Mouse (Mus musculus) neural tube, embryonic 12.5 days (tissue): ENCODE data around the gene Ankrd17. TPM values are rescaled to one million over a fixed set of nuclear protein-coding genes. Genes with fewer than 3 reads are reported as not detected.

ENCODE experiments used
- ATAC-seq: fragments of 200-750 bp; cut with Nextera tagmentation; 2 replicates; pipeline ENCODE4 v1.8.0; 2017; ENCODE audit warnings: low read depth, mild to moderate bottlenecking, moderate TSS enrichment, moderate library complexity; ENCODE audit not compliant: low FRiP score
- H3K27ac ChIP-seq: fragments of 300-500 bp; sonication (generic); 2 replicates; pipeline ENCODE4 v1.5.1; 2016
- H3K27me3 ChIP-seq: fragments of 300-500 bp; sonication (generic); replicated peaks from 2 replicates; pipeline ENCODE4 v1.6.1; 2016; ENCODE audit warnings: mild to moderate bottlenecking
- H3K36me3 ChIP-seq: fragments of 300-500 bp; sonication (generic); 2 replicates; pipeline ENCODE4 v1.6.1; 2016; ENCODE audit warnings: mild to moderate bottlenecking
- H3K4me1 ChIP-seq: fragments of 300-500 bp; sonication (generic); 2 replicates; pipeline ENCODE4 v1.6.1; 2016
- H3K4me2 ChIP-seq: fragments of 300-500 bp; sonication (generic); replicated peaks from 2 replicates; pipeline ENCODE4 v1.6.1; 2016; ENCODE audit warnings: mild to moderate bottlenecking
- H3K4me3 ChIP-seq: fragments of 300-500 bp; sonication (generic); 2 replicates; pipeline ENCODE4 v1.5.1; 2016
- H3K9ac ChIP-seq: fragments of 300-500 bp; sonication (generic); 2 replicates; pipeline ENCODE4 v1.6.1; 2016; ENCODE audit warnings: mild to moderate bottlenecking
- H3K9me3 ChIP-seq: fragments of 300-500 bp; sonication (generic); 2 replicates; pipeline ENCODE4 v1.6.1; 2016; ENCODE audit warnings: mild to moderate bottlenecking
- WGBS: fragments of 180-500 bp; shearing (Covaris S2); methylation state at CpG from one replicate; pipeline ENCODE4 v1.1.7; 2016; 5-methylcytosine and 5-hydroxymethylcytosine counted together
- polyA plus RNA-seq: library from polyadenylated mRNA; unstranded; fragments of >200 nt; fragmentation: Nextera tagmentation; extraction: Ambion mirVana; gene quantifications from 2 replicates; pipeline ENCODE4 v1.2.1, GENCODE M21; 2016

Gene Ankrd17
- polyA plus RNA-seq, result 29.7 and 30.5 TPM in 2 replicates

DNA sequence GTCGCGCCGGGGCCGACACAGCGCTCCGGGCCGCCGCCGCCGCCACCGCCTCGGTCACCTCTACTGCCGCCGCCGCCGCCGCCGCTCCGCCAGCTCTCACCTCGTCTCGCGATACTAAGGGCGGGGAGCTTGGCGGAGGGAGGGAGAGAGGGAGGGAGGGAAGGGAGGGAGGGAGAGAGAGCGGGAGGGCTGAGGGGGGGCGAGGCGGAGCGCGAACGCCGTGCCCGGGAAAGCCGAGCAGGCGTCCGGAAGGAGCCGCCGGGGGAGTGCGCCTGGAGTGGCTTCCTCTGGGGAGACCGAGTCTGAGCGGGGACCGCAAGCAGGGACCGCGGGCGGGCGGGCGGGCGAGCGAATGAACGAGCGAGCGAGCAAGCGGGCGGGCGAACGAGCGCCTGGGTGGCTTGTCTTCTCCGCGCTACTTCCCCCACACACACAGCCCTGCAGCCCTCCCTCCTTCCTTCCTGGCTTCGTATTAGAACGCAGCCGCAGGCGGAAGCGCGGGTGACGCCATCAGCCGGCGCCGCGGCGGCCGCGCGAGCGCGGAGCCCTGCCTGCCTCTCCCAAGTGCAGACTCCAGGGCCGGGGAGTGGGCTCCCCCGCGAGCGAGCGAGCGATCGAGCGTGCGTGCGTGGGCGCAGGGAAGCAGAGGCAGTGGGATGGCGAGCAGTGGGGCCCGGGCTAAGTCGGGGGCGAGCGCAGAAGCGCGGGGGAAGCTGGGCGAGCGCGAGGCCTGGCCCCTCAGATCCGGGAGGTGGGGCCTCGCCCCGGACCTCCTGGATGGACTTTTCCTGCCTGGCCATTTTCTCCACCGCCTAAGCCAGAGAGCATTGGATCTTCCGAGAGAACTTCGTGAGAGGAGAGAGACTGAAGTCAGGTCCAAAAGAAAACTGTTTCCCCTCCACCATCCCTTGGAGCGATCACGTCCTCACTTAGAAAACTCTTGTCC lies at the start of gene Ankrd17:
Gene Ankrd17 (minus strand): TSS at position 457 of the 946 bp plus-strand sequence.
- Histone ChIP-seq H3K9me3 (no peaks in the 10 kb centered on the region), H3K27ac (peak within 1 kb of the TSS; percentile 98), H3K9ac (peak within 1 kb of the TSS; percentile 96), H3K4me3 (peak within 1 kb of the TSS; percentile 95), H3K27me3 (no peaks in the 10 kb centered on the region), H3K4me2 (peak within 1 kb of the TSS; percentile 76), H3K36me3 (no peaks in the 10 kb centered on the region), H3K4me1 (peaks cover 10% of the 10 kb centered on the region)
- WGBS, result under 1% methylated on average over 91 of the region's 104 CpGs
- peak; percentile 94 for ATAC-seq

DNA sequence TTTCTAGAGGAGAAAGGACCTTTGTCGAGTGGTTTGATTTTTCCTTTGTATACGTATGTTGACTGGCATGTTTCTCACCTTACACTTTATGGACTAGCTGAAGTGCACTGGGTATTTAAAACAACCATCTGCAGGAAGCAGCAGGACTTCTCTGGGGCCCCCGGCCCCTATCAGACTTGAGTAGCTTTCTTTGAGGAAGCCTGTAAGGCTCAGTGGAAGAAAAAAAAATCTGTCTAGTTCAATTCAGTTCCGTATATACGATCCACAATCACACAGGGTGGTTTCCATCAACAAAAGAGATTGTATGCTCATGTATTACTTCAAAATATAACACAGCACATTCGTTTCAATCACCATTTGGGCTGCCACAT lies 48.5 kb upstream of the Ankrd17 start:
- Histone ChIP-seq H3K9ac (no peak overlapping the region), H3K4me3 (no peak overlapping the region), H3K36me3 (no peaks in the 10 kb centered on the region), H3K4me1 (no peaks in the 10 kb centered on the region), H3K27ac (no peak overlapping the region), H3K27me3 (no peaks in the 10 kb centered on the region), H3K4me2 (no peak overlapping the region), H3K9me3 (no peaks in the 10 kb centered on the region)
- no peak for ATAC-seq
- 71% methylated on average over 6 of the region's 6 CpGs for WGBS

DNA sequence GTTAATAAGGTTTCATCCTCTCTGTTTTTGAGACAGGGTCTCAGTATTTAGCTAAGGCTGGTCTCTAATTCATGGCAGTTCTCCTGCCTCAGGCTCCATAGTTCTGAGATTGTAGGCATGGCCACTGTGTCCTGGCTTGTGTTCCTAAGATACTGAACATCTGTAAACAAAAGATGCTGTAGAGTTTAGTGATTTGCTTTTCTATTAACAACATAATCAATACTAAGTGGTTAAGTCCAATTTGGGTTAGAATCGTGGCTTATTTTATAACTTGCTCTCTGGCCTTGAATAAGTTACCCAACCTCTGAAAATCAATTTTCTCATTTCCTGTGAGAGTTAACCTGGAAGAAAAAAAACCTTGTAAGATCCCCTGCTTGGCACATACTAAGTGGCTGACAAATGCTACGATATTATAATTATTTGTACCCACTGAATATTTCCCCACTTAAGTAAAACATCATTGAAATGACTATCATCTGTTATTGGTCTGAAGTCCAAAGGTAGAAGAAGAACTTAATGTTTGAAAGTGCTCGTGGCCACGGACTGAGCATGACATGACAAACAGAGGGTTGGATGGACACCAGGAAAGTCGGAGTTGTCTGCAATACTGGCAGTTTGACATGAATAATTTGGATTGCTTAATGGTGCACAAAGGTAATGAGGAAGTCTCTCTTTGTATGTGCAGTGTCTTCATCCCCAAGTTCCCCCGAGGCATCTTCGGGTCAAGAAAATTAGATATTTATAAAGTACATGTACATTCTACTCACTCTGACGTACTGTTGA lies 48.0 kb upstream of the Ankrd17 start:
- Histone ChIP-seq H3K9ac (no peak overlapping the region), H3K27me3 (no peaks in the 10 kb centered on the region), H3K27ac (no peak overlapping the region), H3K4me3 (no peak overlapping the region), H3K9me3 (no peaks in the 10 kb centered on the region), H3K36me3 (no peaks in the 10 kb centered on the region), H3K4me1 (no peaks in the 10 kb centered on the region), H3K4me2 (no peak overlapping the region)
- no peak for ATAC-seq
- WGBS, result 81% methylated on average over 8 of the region's 8 CpGs

DNA sequence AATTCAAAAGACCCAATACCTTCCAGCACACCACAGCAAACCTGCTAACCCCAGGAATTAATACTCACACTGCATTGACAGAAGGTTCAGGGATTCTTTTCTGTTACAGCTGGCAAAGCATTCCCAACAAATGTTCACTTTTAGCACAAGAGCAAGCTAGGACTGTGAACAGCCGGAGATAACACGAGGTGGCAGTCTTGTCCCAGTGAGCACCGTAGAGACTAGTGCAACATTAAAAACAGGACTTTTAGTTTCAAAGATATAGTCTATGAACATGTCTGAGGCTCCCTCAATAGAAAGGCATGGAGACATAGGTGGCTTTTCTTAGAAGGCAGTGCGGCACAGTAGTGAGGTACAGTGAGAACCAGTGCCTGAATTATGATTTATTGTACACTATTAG lies 38.8 kb upstream of the Ankrd17 start:
- Histone ChIP-seq H3K4me2 (no peak overlapping the region), H3K27ac (no peak overlapping the region), H3K27me3 (no peaks in the 10 kb centered on the region), H3K4me1 (no peaks in the 10 kb centered on the region), H3K9me3 (no peaks in the 10 kb centered on the region), H3K36me3 (no peaks in the 10 kb centered on the region), H3K9ac (no peak overlapping the region), H3K4me3 (no peak overlapping the region)
- 87% methylated on average over 4 of the region's 4 CpGs for WGBS
- ATAC-seq, result no peak

DNA sequence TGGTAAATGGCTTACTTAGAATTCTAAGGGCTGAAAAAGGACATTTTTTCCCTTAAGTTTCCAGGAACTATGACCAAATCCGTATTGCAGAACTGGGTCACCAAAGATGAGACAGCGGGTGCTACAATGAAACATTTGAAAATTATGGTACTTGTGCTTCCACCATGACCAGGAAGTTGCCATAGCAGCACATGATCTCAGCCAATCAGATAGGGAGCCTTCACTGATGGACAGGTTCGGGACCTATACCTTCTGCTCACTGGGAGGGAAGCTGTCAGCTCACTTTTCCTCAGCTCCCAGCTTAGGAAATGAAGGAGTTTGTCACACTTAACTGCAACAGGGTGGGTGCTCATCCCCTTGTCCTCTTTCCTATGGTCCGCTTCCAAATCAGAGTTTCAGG lies 30.4 kb upstream of the Ankrd17 start:
- H3K27ac ChIP-seq, result no peak overlapping the region
- ATAC-seq, result no peak
- H3K4me3 ChIP-seq, result no peak overlapping the region
- H3K27me3 ChIP-seq, result no peaks in the 10 kb centered on the region
- no peaks in the 10 kb centered on the region for H3K4me1 ChIP-seq
- H3K4me2 ChIP-seq, result no peak overlapping the region
- H3K9ac ChIP-seq, result no peak overlapping the region
- WGBS, result 88% methylated on average over 4 of the region's 4 CpGs
- no peaks in the 10 kb centered on the region for H3K36me3 ChIP-seq
- no peaks in the 10 kb centered on the region for H3K9me3 ChIP-seq

DNA sequence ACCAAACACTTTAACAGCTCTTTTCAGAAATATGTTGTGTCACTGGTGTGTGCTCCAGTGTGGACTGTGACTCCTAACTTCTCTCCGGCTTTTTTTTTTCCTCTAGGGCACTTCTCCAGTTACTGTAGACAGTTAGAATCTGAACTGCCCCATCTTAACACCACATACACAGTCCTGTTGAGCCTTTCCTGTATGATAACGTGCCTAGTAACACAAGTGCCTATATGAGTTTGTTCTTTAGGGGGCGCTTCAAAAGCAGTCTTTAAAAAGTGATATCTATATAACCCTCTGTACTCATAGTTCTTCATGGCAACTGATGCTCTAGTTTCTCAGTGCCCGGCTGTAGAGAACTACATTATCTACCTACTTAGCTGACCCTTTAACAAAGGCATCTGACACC lies 27.9 kb upstream of the Ankrd17 start:
- Histone ChIP-seq H3K27me3 (no peaks in the 10 kb centered on the region), H3K4me1 (no peaks in the 10 kb centered on the region), H3K36me3 (no peaks in the 10 kb centered on the region), H3K9me3 (no peaks in the 10 kb centered on the region), H3K4me3 (no peak overlapping the region), H3K27ac (no peak overlapping the region), H3K9ac (no peak overlapping the region), H3K4me2 (no peak overlapping the region)
- 74% methylated on average over 4 of the region's 4 CpGs for WGBS
- ATAC-seq, result no peak

DNA sequence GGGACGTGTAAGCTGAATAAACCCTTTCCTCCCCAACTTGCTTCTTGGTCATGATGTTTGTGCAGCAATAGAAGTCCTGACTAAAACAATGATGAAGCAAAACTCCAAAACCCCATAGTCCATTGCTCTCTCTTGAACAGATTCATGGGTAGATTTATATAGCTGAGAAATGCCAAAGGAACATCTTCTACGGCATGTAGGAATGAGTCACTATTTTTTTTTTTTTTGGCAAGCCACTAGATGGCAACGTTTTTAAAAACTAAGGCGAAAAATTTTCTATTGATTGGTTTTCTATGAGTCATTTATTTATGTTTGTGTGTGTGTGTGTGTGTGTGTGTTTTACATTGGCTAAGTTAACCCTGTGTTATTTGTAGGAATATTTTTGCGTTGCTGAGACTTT lies 27.4 kb upstream of the Ankrd17 start:
- Histone ChIP-seq H3K4me2 (no peak overlapping the region), H3K27ac (no peak overlapping the region), H3K27me3 (no peaks in the 10 kb centered on the region), H3K4me3 (no peak overlapping the region), H3K9ac (no peak overlapping the region), H3K4me1 (no peaks in the 10 kb centered on the region), H3K36me3 (no peaks in the 10 kb centered on the region), H3K9me3 (no peaks in the 10 kb centered on the region)
- ATAC-seq, result no peak
- 65% methylated on average over 5 of the region's 5 CpGs for WGBS

DNA sequence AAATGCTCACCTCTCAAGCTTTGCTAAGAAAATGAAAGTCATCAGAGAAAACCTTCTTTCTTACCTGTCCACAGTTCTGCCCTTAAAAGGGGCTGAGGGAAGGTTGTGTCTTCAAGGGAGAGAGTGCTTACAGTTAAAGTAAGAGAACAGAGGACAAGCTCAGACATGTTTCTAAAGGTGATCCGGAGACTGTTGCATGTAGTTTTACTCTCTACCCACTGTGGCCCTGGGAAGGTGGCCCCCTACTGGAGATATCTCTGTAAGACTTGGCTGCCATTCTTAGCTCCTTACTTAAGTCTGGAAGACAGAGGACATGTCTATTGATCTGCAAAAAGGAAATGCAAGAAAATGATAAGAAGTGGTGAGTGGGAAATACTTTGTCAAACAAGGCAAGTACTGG lies 16.7 kb upstream of the Ankrd17 start:
- WGBS, result 59% methylated on average over 1 of the region's 1 CpGs
- H3K4me3 ChIP-seq, result no peak overlapping the region

DNA sequence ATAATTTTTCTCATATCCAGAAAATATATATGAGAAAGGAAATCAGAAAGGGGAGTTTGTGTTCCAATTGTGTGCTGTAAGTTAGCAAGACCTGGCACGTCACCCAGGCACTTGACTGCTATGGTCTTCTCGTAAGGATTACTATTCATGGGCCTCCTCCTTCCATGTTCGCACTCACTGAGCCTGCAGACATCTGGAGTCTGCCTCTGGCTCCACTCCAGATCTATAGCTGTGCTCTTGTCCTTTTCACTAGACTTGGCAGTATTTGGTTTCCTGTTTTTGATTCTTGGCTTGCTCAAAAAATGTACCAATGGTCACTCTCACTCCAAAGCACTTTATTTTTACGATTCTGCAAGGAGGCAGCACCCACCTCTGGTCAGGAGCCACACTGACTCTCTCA lies 15.1 kb upstream of the Ankrd17 start:
- ATAC-seq, result no peak
- Histone ChIP-seq H3K9ac (no peak overlapping the region), H3K4me1 (no peaks in the 10 kb centered on the region), H3K9me3 (no peaks in the 10 kb centered on the region), H3K27ac (no peak overlapping the region), H3K4me2 (no peak overlapping the region), H3K4me3 (no peak overlapping the region), H3K36me3 (no peaks in the 10 kb centered on the region), H3K27me3 (no peaks in the 10 kb centered on the region)
- 79% methylated on average over 4 of the region's 4 CpGs for WGBS

More for the DNA sequence above, 16.7 kb upstream of the Ankrd17 start:
- Histone ChIP-seq H3K9ac (no peak overlapping the region), H3K4me1 (no peaks in the 10 kb centered on the region), H3K9me3 (no peaks in the 10 kb centered on the region), H3K36me3 (no peaks in the 10 kb centered on the region), H3K27ac (no peak overlapping the region), H3K27me3 (no peaks in the 10 kb centered on the region), H3K4me2 (no peak overlapping the region)
- no peak for ATAC-seq

DNA sequence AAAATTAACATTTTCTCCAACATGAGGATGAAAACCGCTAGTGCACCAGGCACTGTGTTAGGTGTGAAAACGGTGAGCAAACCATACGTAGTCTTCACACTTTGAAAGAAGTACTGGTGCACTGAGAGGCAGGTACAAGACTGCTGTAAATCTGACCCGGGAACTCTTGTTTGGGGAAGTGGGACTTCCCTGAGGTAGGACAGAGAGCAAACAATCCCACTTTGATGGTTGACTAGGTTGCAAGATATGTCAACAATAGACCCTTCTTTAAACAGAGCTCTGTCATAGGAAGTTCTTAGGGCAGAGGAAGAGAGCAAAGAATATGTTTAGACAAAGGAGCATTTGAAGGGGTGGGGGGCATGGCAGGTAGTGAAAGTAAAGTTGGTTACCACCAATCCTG lies 7.3 kb upstream of the Ankrd17 start:
- no peaks in the 10 kb centered on the region for H3K36me3 ChIP-seq
- 92% methylated on average over 4 of the region's 4 CpGs for WGBS
- no peaks in the 10 kb centered on the region for H3K27me3 ChIP-seq
- no peaks in the 10 kb centered on the region for H3K9me3 ChIP-seq
- H3K4me2 ChIP-seq, result no peak overlapping the region
- H3K4me1 ChIP-seq, result no peaks in the 10 kb centered on the region
- H3K9ac ChIP-seq, result no peak overlapping the region
- H3K27ac ChIP-seq, result no peak overlapping the region
- H3K4me3 ChIP-seq, result no peak overlapping the region
- ATAC-seq, result no peak

DNA sequence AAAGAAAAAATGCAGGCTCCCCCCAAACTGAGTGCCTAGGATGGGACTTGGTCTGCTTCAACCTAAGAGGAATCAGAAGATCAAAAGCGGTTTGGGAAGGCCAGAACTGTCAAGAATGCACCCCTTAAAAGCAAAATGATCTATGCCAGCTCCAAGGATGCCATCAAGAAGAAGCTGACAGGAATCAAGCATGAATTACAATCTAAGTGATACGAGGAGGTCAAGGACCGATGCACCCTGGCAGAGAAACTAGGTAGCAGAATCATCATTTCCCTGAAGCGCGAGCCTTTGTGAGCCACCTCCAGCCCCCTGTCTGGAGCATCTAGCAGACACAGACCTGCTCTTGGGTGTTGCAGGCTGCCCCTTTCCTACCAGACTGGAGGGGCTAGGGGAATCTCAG lies 4.0 kb upstream of the Ankrd17 start:
- Histone ChIP-seq H3K4me2 (no peak overlapping the region), H3K9me3 (no peaks in the 10 kb centered on the region), H3K27me3 (no peaks in the 10 kb centered on the region), H3K4me1 (no peaks in the 10 kb centered on the region), H3K4me3 (no peak overlapping the region), H3K36me3 (no peaks in the 10 kb centered on the region), H3K27ac (no peak overlapping the region), H3K9ac (no peak overlapping the region)
- no peak for ATAC-seq
- WGBS, result 85% methylated on average over 5 of the region's 5 CpGs

DNA sequence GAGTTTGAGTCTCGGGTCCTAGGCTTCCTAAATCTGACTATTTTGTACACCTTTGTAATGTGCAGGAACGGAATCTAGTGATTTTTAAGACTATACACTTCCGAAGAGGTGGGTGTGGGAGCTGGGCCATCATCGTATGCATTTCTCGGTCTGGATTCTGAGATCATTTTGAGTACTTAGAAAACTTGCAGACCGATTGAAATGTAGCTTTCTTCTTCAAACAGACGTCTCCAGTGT lies 608 bp upstream of the Ankrd17 start, which contains the start of gene Gm9958:
Gene Gm9958 (plus strand): TSS at position 138 of the 237 bp plus-strand sequence.
- Histone ChIP-seq H3K27ac (peak within 1 kb of the TSS; percentile 98), H3K4me3 (peak within 1 kb of the TSS; percentile 95)

More for the DNA sequence above, 608 bp upstream of the Ankrd17 start, which contains the start of gene Gm9958:
- Histone ChIP-seq H3K9me3 (no peaks in the 10 kb centered on the region), H3K4me1 (peaks cover 10% of the 10 kb centered on the region), H3K9ac (peak within 1 kb of the TSS; percentile 96), H3K4me2 (peak within 1 kb of the TSS; percentile 76), H3K36me3 (no peaks in the 10 kb centered on the region), H3K27me3 (no peaks in the 10 kb centered on the region)
- no peak for ATAC-seq
- 3% methylated on average over 7 of the region's 7 CpGs for WGBS
